Mouse (Mus musculus) right cerebral cortex, adult 18-20 months (tissue): ENCODE measurements at regions not wholly inside any gene's neighbourhood (a gene's known extent, or its start where the extent isn't known, plus 50 kb on each side); places are given as distances from the start of the nearest gene placed in this dataset.
A peak's percentile ranks its signal among the peaks of the same experiment; 100 is the strongest.

Source experiments
- DNase-seq: peaks from one replicate; pipeline ENCODE4 v3.0.0; 2022; ENCODE audit warnings: mixed read lengths

DNA sequence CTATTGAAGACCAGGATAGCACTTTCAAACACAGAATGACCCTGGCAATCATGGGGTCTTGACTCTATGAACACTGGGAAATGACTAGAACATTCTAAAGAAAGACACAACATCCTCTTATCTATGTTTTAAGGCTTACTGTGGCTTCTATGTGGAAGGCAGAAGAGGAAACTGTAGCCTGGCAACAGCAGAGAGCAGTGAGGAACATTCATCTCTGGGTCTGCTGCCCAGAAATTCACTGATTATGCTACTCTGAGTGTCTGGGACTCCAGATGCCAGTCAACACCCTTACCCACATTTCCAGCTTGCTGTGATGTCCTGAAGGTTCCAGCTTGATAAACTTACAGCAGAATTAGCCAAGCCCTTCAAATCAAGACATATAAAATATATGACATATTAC lies 352.7 kb upstream of the Sall1 start:
- no peak for DNase-seq

DNA sequence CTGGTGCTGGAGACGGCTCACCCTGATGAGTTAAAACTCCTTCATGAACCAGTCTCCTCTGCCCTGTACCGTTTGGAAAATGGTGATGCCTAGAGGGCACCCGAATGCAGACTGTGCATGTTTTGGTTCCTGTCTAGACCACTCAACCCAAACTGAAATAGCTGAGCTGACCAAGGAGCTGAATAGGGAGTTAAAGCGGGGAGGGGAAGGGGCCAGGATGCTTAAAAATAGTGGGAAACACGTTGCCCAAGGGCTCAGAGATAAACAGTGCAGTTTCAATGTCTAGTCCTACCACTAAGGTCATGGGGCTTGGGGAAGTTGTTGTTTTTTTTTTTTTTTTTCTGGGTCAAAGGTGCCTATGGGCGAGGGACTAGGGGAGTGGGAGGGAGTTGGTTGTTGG lies 348.8 kb upstream of the Sall1 start:
- no peak for DNase-seq

DNA sequence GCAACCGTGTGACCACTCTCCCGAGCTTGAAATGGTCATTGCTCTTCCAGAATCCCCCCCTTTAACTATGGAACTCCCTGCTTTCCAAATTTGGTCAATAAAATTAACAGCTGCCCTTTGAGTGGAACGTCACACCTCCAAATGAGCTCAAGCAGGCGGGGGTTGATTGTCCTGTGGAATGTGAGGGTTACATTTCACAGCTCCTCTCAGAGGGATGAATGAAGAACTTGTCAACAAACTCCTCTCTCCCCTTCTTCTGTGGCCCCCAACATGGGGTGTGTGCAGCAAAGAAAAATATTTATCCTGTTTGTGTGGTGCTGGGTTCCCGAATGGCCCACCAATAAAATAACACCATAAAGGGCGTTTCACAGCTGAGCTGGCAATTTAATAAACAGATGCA lies 344.8 kb upstream of the Sall1 start:
- no peak for DNase-seq

DNA sequence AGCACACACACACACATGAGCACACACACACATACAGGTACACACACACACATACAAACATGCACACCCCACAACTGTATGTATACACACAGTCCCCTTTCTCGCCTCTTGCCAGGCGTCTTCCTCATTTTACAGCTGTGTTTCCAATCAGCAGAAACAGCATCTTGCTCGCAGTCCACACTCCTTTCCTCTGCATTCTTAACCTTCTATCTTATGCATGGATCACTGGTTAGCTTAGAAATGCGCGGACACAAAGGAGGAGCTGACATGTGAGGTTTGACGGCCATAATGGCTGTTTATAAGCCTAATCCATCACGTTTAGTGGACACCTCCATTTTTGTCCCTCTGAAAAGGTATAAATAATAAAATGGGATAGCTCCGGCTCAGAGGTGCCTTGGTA lies 343.3 kb upstream of the Sall1 start:
- no peak for DNase-seq

DNA sequence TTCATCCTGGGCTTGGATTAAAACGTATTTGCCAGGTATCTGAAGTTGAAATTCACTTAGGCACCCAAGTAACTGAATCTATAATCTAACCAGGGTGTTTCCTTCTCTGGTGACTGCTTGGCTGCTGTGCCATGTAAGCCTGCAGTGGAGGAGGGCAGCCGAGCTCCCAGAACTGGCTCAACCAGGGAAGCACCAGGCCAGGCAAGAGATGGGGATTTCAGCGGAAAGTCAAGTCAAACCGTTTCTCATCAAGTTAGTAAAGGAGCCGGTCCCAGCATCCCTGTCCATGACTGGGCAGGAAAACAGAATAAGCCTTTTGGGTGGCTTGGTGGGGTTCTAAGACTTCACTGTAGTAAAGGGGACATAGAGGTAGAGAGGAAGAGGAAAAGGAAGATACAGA lies 341.1 kb upstream of the Sall1 start:
- no peak for DNase-seq

DNA sequence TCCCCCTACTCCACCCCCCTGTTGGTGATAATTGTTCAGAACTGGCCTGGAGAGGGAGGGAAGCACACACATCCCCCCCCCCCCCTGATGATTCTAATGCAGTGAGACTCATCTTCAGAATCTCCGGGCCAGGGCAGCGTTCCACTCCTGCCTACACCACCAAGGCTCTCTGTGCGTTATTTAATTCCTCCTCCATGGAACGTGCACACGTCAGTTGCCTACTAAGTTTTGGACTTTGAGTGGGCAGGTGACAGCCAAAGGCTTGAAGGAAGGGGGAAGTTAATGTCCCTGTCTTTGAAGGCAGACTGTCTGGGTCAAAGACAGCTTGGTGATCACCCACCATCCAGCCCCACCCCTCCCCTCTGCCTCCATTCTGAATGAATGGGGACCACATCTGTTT lies 339.8 kb upstream of the Sall1 start:
- peak; percentile 3 for DNase-seq

DNA sequence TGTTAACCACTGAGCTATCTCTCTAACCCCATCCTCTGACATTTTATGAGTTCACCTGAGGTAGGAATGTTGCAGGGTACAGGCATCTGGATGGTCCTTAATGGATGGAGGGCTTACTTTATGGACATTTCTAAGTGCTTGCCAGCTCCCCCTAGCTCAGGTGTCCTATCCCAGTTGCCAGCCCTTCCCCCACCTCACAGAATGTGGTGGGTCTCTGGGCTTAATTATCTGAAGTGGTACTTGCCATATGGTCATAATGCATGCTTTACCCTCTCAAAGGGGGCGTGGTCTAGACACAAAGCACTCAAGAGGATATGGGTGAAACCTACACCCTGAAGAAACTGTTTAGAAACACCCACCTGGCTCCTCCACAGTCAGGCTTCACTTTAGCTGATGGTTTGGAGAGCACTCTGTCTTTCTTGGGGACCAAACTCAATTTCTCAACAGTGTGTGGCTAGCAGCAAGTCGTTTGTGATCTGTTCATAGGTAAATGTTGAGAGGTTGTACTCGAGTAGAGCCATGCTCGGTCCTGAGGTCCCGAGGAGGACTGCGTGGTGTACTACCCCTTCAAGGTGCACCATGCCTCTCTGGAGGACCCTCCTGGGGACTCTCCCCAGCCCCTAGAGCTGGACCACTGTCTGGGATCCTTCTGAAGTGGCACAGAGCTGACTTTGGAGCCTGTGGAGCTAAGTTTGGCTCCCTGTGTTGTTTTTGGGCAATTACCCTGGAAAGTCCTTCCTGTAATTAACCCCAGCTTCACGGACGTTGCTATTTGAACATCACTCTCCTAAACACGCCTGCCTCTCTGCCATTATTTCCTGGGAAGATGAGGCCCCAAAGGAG lies 338.8 kb upstream of the Sall1 start:
- DNase-seq, result no peak

DNA sequence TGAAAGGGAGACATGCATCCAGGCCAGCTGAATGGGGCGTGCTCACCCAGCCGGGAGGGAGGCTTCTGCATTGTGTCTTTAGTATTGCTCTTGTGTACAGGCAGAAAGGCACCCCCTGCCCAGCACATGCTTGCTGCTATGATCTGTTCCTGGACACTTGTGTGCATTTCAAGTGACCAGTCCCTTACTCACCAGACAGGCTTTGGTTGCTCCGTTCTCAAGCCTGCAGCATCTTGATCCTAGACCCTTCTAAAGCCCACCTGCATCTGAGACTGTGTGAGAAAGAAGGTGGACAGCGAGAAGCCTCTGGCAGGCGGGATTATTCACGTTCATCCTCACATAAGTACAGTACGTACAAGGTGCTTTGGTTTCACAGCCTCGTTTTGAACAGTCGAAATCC lies 336.5 kb upstream of the Sall1 start:
- DNase-seq, result no peak

DNA sequence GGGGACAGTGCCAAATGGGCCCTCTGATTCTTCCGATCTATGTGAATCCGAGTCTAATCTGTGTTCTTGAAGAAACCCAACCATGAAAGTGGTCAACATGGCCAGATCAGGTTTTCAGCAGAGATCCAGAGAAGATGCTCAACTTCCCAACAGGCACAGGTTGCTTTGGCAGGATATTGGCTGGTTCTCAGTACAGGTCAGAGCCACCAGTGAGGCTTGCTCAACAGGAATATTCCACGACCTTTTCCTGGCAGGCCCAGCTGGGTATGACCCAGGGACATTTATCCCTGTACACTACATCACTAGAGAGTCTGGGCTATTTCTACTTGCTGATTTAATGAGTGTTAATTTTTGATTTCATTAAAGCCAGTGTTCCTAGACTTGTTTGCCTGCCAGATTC lies 328.8 kb upstream of the Sall1 start:
- no peak for DNase-seq

DNA sequence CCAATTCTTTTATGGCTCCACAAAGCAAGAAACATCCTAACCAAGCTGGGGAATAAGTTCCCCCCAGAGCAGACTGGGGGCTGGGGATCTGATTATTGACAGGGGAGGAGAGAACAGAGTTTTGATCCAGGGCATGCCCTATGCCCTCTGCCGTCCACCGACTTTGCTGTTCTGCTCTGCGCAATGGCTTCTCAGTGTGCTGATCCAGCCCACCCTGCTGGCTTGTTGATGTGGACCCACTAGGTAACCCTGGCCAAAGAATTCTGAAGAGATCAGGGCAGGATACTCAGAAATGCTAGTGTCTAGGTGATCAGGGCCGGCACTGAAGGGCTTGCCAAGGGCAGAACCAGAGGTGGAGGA lies 327.8 kb upstream of the Sall1 start:
- no peak for DNase-seq

DNA sequence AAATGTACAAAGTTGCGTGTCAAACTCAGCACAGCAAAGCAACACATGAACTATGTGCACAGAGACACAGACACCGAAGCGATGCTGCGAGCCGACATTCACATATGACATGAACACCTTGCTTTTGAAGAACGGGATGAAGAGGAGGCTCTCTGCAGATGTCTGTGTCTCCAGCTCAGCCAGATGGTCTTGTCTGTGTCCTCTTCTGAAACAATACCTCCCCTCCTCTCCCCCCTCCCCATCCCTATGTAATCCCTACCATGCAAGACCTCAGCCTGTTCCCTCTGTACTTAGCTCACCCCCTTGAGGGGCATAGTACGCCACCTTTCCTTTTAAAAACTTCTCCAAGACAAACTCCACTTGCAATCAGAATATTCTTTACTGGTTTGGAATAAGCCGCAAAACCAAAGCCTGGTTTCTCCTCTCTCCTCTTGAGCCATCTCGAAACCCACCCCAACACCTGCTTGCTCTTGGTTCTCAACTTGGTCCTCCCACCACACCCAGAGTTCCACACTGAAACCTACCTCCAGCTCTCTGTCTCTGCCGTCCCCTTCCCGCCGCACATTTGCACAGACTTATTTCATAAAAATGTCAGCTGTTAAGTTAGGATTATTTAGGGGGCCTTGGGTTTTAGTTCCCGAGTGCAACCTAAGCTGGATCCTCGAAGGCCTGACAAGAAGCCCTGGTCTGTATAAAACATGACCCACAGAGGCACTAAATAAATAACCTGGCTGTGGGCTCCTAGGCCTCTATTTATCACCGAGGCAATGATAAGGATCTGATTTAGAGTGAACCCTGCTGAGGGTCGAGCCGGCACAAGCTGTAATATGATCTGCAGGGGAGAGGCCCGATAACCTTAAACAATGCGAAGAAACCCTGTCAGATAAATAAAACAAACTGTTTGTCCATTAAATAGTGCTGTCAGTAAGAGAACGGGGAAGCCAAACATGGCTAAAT lies 327.1 kb upstream of the Sall1 start:
- DNase-seq, result no peak

DNA sequence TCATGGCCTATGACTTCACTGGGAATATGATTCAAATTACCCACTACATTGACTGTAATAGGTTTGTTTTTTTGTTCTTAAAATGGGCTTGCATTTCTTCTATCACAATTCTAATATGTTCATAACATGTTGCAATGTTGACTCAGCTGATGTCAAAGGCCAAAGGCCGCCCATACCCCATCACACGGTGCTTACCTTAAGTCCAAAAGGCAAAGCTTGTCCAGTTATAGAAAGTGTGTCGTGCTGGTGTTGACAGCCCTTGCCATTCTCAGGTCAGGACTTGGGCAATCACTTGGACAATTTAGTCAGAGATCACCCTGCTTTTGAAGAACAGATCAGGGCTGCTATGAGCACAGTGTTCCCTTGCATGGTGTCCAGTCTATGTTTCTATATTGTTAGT lies 321.5 kb upstream of the Sall1 start:
- DNase-seq, result no peak

DNA sequence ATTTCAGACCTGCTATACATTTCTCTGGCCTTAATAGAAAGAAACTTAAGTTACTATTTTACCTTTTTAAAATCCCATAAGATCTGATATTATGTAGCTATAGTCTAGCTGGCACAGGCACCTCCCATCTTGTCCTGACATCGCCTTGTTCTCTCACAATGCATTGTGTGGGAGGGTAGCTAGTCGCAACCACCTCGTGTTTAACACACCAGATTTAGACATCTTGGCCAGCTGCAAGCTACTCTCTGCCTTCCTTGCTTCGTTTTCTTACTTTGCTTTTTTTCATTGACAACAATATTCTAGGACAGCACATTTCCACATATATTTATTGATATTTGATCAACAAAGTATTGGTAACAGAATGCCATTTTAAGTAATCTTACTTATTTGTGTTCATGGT lies 314.4 kb upstream of the Sall1 start:
- peak; percentile 23 for DNase-seq

DNA sequence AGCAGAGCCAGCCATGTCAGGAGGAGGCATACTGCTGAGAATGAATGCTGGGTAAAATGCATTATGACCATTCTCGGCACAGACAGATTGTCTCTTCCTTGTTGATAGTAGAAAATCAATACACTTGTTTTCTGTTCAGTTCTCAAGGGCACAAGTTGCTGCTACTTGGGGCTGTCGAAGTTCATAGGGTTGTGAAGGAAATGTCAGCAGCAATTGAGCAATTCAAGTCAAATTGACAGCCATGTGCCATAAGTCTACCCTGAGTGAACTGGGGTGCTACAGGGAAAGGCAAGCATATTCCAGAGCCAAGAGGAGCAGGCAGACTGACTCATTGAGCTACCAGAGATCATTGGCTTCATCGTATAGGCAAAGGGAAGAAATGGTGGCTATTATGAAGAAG lies 301.6 kb upstream of the Sall1 start:
- DNase-seq, result no peak

DNA sequence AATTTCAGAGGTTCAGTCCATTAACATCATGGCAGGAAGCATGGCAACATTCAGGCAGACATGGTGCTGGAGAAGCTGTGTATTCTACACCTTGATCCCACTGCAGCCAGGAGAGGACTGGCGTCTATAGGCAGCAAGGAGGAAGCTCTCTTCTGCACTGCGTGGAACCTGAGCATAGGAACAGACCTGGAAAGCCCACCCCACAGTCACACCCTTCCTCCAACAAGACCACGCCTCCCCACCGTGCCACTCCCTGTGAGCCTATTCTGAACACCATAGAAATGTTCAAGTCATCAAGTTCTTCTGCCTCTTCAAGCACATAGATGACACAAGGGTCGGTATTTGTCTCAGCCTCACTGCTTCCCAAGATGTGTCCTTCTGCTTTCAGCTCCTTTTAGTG lies 297.7 kb upstream of the Sall1 start:
- no peak for DNase-seq

DNA sequence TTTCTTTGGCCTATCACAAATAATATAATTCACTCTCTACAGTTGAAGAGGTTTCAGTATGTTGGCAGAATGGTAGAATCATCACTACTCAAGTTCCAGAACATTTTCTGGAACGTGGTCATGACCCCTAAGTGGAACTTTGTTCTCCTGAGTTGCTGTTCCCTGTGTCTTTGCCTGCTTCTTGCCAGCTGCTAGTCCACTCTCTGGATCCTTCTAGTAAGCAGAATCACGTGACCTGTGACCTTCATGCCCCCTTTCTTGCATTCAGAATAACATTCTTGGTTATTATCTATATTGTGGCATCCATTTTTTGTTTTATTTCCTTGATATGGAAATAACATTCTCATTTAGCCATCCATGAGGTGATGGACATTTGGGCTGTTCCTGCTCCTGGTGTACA lies 291.5 kb upstream of the Sall1 start:
- no peak for DNase-seq

DNA sequence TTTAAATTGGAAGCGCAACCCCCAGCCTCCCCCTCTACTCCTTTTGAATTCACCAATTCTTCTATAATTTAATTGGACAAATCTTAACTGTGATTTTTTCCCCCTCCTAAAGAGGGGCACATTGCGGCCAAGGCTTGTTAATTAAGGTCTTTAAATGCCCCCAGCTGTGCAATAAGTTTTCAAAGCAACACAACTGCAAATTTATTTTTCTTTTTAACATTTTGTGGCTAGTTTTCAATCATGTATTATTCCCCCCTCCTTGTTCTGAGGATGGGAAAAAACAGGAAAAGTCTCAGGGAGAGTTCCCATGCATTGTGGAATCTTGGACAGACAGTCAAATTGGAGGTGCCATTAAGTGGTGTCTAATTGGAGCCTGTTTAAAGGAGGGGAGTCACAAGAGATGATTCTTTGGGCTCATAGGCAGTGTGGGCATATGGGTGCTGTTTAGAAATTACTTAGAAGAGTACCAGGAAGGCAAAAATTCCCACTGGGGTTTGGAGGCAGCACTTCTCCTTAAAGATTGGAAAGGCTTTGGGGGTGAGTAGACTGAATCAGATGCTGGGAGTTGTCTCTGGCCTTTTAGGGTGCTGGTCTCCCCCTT lies 281.9 kb upstream of the Sall1 start:
- DNase-seq, result no peak

DNA sequence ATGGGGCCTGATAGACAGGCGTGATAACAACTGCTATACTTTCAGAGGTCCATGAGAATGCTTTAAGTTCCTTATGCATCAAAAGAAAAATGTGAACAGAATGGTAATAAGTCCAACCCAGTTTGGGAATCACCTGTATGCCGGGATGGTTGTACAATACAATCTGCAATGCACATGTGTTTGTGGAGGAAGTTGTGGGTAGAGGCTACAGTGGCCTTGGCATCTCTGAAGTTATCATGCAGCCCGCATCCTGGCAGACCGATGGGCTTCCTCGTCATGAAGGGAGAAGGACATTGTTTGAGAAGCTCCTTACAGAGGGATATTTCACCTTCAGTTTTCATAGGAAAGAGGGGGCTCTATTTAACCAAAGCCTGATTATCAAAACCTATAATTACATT lies 281.3 kb upstream of the Sall1 start:
- no peak for DNase-seq

DNA sequence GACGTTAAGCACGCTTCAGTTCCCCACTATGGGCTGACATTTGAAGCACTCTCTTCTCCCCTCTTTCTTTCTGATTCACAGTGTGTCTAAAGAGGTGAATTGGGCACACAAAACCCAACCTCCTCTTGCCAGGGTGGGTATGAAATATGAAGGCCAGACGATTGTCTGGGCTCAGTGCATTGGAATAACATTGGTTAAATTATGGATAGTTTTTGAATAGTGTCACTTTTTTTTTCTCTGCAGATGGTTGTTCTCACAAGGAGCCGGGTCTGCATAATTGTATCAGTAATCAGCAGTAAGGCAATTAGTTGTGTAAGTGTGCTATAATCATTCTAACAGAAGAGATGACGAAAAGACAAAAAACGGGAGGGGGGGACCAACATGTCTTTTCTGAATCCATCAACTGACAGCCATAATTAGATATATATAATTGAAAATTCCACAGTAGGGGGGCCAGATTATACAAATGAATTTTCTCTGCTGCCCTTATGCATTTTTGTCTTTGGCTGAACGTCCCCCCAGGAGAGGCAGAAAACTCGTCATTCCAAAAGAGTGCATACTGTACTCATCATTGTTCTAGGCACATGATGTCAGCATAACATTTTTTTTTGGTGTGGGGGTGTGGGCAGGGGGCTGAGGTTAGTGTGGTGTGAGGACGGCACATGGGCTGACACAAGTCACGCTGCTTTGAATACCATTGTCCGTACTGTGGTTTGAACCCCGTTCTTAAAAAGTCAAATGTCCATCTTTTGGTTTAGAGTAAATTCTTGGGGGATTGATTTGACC lies 280.7 kb upstream of the Sall1 start:
- no peak for DNase-seq

DNA sequence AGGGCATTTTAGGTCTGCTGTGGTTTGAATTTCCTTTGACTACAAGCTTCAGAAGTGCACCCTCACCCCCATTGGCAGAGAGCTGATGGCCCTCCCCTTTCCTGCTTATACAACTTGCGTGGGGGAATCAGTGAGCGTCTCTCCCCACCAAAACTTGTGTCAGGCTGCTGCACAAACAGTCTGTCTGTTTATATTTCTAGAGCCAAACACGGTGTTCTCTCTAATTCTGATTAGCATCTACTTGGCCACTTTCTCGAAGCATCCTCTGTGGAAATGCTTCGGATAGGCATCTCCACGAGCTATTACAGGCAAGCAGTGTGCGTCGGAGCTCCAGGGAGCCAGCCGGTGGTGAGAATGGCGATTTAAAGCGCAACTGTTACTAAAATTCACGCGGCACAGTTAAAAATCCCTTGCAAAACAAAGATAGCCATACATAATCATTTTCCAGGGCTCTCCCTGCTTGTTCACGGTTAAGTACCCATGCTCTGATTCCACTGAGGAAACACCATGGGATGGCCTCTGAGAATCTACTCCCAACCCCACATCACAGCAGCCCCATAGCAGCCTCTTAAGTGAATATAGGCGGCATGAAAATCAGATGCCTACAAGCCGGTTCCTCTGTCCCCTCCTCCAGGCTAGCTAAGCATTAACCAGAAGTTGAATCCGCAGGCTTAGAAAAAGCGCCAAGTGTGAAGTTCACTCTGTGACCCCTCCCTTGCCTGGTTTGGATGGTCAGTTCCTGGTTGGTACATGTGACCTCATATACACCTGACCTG lies 273.7 kb upstream of the Sall1 start:
- no peak for DNase-seq

DNA sequence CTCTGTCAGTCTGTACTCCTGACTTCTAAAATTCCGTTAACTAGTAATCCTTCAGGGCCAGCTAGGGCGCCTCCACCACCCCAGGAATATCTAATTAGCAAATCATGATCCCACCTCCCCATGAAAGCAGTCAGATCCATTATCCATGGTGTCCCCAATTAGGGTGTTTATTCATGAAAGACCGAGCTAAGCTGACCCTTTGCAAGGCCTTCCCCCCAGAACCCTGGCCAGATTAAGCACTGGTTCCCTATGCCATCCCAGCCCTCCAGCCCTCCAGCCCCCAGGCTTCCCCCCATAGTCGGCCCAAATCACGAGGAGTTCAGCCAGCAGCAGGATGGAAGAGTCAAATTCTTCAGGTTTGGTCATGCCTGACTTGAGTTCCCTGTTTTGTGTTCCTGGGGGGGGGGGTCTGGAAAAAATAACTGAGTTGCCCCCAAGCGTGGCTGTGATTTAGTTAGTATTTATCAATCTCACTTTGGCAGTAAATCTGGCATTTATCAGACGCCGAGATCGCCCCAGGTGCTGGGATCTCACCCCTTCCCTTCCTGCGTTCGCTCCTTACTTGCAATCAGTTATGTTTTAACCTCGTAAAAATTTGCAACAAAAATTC lies 272.7 kb upstream of the Sall1 start:
- no peak for DNase-seq

DNA sequence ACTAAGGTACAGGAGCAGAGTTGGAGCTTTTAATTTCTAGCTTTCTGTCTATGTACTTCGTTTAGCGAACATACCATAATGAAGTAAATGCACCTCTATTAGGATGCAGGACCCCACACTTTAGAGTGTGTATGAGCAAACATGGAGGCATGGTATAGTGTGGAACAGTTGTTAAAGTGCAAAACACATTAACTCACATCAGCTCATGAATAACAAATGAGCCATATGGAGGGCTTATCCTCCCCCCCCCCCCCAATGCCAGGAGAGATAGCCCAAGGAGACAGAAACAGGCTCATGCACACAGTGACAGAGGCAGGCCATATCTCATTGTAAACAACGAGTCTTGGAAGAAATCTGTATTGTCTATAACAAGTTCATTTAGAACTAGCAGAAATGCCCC lies 270.9 kb upstream of the Sall1 start:
- no peak for DNase-seq
